Mouse (Mus musculus): ENCODE measurements around the gene Ldha.

The Ldha gene

DNA sequence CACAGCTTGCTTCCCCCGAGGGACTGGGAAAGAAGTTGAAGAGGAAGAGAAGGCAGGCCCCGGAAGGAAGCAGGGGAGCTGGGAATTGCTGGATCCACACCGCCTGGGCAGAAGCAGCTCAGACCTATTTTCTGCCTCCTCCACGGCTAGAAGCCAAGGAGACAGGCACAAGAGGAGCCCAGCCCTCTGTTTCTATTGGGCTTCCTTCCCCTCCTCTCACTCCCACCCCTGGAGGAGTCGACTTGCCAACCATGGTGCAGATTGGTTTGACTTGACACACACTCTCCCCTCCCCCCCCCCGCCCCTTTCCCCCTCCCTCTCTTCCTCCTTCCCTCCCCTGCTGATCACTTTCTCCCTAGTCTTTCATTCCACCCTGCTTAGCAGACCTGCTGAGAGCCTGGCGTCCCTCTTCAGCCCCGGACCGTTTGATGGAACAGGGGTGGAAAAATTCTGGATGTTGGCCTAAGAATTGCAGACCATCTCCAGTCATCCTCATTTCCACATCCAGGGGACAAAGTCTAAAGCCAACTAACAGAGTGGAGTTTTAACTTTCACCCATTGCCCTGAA is 3.1 kb upstream of the Ldha start:
- peak in 1 of 2 experiments; percentile 19 for DNase-seq (ENCODE audit: low spot score in 2 of 2)

DNA sequence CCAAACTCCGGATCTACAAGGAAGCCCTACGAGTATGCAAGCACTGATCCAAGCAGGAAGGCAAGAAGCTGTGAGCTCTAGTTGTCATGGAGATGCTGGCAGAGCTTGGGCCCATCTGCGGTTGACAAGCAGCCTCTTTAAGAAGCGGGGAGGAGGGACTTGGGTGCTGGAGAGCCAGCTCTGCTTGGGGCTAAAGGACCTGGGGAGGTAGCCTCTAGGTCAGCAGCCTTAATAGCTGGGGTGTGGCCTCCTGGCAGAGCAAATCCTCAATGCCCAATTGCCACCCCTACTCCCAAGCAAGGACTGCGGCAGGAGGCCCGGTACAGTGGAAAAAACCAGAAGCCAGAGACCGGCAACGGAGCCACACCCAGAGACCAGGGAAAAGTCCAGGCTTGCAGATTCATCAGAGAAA is 2.4 kb upstream of the Ldha start:
- peak; percentile 61 to 70 for DNase-seq (ENCODE audit: low spot score in 2 of 2)

DNA sequence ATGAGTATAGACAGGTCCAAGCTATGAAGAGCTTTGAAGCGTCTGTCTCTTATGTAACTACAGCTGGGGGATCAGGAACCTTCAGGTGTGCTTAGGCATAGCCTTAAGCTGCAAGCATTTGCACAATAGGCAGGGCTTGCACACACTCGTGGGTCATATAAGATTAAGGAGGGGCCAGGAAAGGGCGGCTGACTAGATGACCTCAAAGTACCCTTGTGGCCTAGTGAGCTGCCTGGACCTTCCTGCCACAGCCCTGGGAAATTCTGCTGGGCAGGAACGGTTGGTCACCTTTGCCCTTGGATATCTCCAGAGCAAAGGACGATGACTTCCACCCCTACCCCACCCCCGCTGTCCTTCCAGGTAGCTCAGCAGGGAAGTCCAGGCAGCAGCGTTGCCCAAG is 1.8 kb upstream of the Ldha start:
- peak; percentile 39 to 40 for DNase-seq (ENCODE audit: low spot score in 2 of 2)

GRCm38 (mm10) chr7:46839861-46840260 is 1.4 kb upstream of the Ldha start:
- DNase-seq (ENCODE audit: low spot score in 2 of 2), result no peak

DNA sequence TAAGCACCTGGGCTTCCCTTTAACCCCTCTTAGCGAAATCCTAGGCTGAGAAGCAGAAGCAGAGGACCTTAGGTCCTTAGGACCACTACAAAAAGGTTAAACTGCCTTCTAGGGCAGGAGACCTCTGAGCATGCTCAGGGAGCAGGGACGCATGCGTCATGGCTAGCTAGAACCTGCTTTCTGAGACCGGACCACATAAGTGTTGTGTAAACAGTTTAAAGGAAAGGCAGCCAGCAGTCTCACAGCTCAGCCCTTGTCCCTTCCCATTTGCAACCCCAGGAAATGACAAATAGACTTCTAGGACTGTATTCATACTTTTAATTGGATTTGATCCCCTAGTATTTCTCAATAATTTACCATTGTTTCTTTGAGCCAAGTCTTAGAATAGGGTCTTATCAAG is 949 bp upstream of the Ldha start:
- peak; percentile 31 to 38 for DNase-seq (ENCODE audit: low spot score in 2 of 2)

DNA sequence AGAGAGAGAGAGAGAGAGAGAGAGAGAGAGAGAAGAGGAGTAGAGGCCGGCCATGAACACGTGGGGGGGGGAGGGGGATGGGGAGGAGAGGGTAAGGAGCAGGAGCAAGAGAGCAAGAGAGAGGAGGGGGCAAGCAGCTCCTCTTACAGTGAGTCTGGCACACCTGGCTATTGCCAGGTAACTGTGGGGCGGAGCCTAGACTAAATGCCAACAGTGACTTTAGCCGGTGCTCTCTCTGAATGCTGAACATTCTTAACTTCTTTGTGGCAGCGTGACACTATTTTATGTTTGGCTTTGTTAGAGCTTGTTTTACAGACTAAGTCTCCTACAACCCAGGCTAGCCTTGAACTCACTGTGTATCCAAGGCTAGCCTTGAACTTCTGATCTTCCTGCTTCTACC is 1.0 kb downstream of the Ldha start:
- DNase-seq (ENCODE audit: low spot score in 2 of 2), result no peak

DNA sequence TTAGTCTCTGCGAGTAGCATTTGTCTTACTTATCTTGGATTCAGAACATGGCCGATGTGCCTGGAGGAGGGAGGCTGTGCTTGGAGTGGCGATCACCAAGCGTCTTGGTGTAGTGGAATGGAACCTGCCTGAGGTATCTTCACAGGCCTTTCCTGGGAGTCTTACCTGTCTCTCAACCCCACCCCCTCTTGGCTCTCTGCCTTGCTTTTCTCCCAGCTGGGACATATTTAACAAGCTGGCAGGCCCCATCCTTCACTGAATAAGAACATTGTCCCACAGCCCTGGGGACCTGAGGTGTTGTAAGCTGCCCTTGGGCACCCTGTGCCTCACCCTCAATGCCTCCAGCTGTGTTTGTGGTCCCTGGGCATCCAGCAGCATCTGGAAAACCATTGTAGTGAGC is 2.3 kb downstream of the Ldha start:
- no peak for DNase-seq (ENCODE audit: low spot score in 2 of 2)

- DNase-seq (ENCODE audit: low spot score in 2 of 2), result peak; percentile 88 to 89
Measured at GRCm38 (mm10) chr7:46845211-46845977, 4.1 kb downstream of the Ldha start.

DNA sequence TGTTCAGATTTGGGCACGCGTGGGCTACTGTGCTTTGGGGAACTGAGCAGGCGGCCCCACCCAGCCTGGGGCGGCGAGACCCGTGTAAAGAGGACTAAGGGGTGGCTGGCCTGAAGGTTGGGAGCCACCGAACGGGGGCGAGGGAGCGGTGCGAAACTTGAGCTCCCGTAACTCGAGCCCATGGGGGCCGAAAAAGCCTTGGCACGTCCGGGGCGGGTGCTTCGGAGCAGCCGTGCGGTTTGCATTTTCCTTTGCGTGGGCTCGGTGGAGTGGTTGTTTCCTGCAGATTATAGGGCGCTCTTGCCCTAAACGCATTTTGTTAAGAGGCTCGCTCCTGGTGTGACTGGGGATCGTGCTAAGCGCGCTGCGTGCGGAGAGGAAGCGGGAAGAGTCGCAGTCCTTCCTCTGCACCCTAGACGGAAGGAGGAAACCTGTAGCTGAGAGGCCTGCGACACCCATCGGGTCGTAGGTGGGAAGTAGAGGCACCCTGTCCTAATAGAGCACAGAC is 4.8 kb downstream of the Ldha start:
- peak in 1 of 2 experiments; percentile 47 for DNase-seq (ENCODE audit: low spot score in 2 of 2)

DNA sequence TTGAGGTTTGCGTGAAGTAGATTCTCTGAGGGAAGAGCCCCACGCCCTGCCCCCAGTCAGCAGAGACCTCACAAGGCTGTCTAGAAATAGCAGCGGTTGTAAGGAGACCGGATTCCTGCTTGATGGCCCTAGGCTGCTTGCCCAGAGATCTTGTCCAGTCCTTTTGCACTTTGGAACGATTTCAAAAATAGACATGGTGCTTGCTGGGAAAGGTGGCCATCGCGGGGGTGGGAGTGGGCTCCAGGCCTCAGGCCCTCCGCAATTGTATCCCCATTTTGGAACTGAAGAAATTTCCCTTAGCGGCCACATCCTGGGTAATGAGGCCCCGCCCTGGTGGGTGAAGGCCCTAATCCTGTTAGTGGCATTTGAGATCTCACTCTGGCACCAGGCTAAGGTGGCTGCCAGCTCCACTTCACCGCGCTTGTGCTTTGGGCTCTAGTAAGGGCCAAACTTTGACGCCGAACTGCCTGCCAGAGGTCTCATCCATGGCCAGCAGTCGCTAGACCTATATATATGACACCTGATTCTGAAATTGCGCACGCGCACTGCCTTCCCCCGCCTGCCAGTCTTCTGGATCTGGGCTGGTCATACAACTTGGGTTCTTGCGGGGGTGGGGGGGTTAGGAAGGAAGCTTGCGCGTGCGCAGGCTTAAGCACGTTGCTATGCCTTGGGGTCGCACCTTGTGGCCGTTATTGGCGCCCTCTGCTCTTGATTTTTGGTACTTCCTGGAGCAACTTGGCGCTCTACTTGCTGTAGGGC is 5.4 kb downstream of the Ldha start:
- peak; percentile 27 to 48 for DNase-seq (ENCODE audit: low spot score in 2 of 2)

- no peak for DNase-seq (ENCODE audit: low spot score in 2 of 2)
Measured at GRCm38 (mm10) chr7:46849287-46849686, 8.0 kb downstream of the Ldha start.

GRCm38 (mm10) chr7:46851026-46851425 is 9.8 kb downstream of the Ldha start:
- no peak for DNase-seq (ENCODE audit: low spot score in 2 of 2)

GRCm38 (mm10) chr7:46852666-46853065 is 11.4 kb downstream of the Ldha start:
- DNase-seq (ENCODE audit: low spot score in 2 of 2), result no peak

DNA sequence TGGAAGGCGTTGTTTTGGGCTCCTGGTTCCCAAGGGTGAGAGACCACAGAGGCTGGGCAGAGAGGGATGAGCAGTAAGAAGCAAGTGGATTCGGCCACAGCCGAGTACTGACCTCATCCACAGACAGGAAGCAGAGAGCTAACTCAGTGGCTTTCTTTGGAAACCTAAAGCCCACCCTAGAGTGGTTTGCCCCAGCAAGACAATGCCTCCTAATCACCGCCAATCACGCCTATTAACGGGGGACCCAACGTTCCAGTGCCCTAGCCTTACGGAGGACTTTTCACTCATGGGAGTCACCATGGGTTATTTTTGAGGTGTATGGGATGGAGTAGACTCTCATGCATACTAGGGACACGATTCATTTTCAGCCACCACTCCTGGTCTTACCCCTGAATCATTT is 12.1 kb downstream of the Ldha start:
- no peak for DNase-seq (ENCODE audit: low spot score in 2 of 2)

DNA sequence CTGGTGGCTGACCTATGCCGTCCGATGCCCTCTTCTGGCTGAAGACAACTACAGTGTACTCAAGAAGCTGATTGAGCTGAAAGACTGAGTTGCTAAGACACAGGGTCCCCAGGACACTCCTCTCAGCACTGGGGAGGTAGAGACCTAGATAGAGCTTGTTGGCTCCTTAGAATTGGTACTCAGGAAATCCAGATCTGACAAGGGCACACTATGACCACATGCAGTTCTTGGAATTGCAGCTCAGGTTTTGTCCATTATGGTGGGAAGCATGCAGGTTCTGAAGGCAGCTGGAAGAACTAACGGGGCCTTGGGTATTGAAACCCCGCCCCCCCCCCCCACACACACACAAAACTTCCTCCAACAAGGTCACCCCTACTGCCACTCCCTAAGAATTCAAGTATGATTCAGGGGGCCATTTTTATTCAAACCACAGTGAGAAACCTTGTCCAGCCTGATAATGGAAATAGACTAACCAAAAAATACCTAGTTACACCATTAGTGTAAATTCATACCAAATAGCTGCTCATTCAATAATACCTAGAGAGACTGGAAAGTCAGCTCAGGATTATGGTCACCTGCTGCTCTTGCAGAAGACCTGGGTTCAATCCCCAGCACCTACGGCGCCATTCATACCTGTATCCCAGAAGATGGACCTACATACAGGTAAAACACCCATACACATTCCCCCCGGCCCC is 14.7 kb downstream of the Ldha start:
- no peak for DNase-seq (ENCODE audit: low spot score in 2 of 2)

DNA sequence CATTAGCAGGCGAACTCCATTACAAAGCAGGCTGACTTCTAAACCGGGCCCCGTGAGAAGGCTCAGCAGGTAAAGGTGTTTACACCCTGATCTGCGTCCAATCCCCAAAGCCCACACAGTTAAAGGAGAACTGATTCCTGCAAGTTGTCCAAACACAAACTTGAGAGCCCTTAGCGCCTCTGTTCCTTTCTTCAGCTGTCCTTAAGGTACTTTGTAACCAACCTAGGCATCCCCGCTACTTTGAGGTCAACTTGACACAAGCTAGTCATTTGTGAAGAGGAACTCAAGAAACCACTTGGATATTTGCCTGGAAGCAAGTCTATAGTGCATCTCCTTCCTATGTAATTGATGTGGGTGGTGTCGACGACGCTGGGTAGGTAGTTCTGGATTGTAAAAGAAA is 16.2 kb downstream of the Ldha start:
- no peak for DNase-seq (ENCODE audit: low spot score in 2 of 2)

GRCm38 (mm10) chr7:46859031-46859430 is 17.8 kb downstream of the Ldha start:
- no peak for DNase-seq (ENCODE audit: low spot score in 2 of 2)

DNA sequence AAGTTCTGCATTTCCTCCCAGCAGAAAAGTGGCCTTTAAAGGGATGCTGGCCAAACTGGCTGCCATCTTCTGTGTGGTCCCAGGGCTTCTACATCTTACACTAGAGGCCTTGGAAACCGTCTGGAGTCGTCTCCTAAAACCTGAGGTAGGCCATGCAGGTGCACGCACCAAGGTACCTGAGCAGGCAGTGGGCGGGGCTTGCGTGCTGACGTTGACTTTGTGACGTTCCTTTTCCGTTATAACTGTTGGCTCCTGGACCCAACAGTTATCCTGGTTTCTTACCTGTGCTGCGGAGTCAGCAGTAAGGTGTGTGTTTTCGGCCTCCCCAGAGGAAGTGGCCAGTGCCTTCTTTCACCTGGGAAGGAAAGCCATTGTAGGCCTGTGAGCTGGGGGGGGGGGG is 19.7 kb downstream of the Ldha start, which contains the start of gene Ldhc:
Ldhc (plus strand) TSS at position 208 of the 400 bp plus-strand sequence.
- DNase-seq (ENCODE audit: low spot score in 2 of 2), result no peak

GRCm38 (mm10) chr7:46871988-46872387 is 30.7 kb downstream of the Ldha start:
- DNase-seq (ENCODE audit: low spot score in 2 of 2), result no peak

DNA sequence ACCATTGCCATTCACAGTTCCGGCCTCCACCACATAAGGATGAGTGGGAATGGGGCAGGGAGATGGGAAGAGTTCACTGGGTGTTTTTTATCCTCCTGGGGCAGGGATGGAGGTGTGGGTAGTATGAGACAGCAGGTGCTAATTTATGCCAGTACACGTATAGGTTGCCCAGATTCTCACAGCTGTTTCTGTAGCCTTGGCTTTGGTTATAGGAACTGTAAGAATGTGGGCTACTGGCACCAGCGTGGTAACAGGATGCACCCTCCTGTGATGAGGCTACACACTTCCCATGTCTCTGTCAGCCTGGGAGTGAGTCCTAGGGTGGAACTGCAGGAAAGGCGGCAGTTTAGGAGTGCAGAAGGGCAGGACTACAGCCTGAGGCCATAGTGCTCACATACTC is 35.6 kb downstream of the Ldha start:
- no peak for DNase-seq (ENCODE audit: low spot score in 2 of 2)

DNA sequence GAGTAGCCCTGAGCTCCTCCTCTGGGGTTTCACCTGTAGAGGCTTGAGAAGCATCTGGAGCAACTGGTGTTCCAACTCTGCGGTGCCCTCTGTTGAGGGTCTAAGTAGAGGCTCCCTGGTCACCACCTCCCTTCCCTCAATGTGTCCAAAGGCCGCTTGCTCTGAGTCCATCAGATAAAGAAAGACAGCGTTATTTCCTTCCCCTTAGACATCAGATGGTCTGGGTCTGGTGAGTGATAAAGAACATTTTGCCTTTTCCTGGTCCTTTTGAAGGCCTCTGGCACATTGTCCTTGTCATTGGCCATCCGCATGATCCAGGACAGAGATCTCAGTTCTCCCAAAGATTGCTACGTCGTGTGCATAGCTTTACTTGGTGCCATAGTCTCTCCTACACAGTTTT is 36.0 kb downstream of the Ldha start:
- DNase-seq (ENCODE audit: low spot score in 2 of 2), result no peak

GRCm38 (mm10) chr7:46879851-46880250 is 38.6 kb downstream of the Ldha start:
- no peak for DNase-seq (ENCODE audit: low spot score in 2 of 2)
